Mouse (Mus musculus) cerebellum, adult 2 months (tissue): ENCODE data around the gene Atrnl1. TPM values are rescaled to one million over a fixed set of nuclear protein-coding genes. Genes with fewer than 3 reads are reported as not detected.
A peak's percentile ranks its signal among the peaks of the same experiment; 100 is the strongest.

Source experiments
- DNase-seq, 2 experiments: peaks; one replicate each; pipeline ENCODE4 v3.0.0; 2021
- H3K27ac ChIP-seq: fragments of 200-500 bp; 2 replicates; pipeline ENCODE4 v1.5.1; 2012; ENCODE audit warnings: low read length, control low read depth, inconsistent platforms; ENCODE audit not compliant: insufficient read depth
- H3K27me3 ChIP-seq: fragments of 200-500 bp; 2 replicates; pipeline ENCODE4 v1.6.1; 2012; ENCODE audit warnings: inconsistent platforms, mild to moderate bottlenecking, low read length, moderate library complexity; ENCODE audit not compliant: control insufficient read depth, insufficient read depth
- H3K4me1 ChIP-seq: fragments of 200-500 bp; 2 replicates; pipeline ENCODE4 v1.6.1; 2011; ENCODE audit warnings: low read length; ENCODE audit not compliant: control insufficient read depth, insufficient read depth
- H3K4me3 ChIP-seq: fragments of 200-500 bp; replicated peaks from 2 replicates; pipeline ENCODE3; 2011; ENCODE audit warnings: mild to moderate bottlenecking, low read depth, low read length, control low read depth; ENCODE audit not compliant: insufficient read depth
- CTCF ChIP-seq: fragments of 200-500 bp; IDR thresholded peaks from 2 replicates; pipeline ENCODE4 v1.5.1; 2011; ENCODE audit warnings: low read depth, mild to moderate bottlenecking, control low read depth, low read length, moderate library complexity, borderline replicate concordance; ENCODE audit not compliant: insufficient read depth
- POLR2A ChIP-seq: fragments of 200-500 bp; IDR thresholded peaks from 2 replicates; pipeline ENCODE4 v1.6.1; 2011; ENCODE audit warnings: low read length, control low read depth, borderline replicate concordance; ENCODE audit not compliant: insufficient read depth
- WGBS: fragments of 180-500 bp; shearing (Covaris S2); methylation state at CpG from one replicate; pipeline ENCODE4 v1.1.7; 2018; 5-methylcytosine and 5-hydroxymethylcytosine counted together
- polyA plus RNA-seq: library from polyadenylated mRNA; depleted of rRNA; stranded (reverse); fragments of >200 nt; gene quantifications from 2 replicates; pipeline ENCODE4 v1.2.3, GENCODE M21; 2012

Atrnl1 gene
- polyA plus RNA-seq, 1 experiment: 21.5 TPM

GRCm38 (mm10) chr19:57648202-57648943 lies 37.5 kb downstream of the Atrnl1 start:
- no peaks in the 10 kb centered on the region for H3K27me3 ChIP-seq
- no peak overlapping the region for H3K4me3 ChIP-seq
- TF ChIP-seq CTCF (no peak), POLR2A (no peak)
- H3K4me1 ChIP-seq: no peaks in the 10 kb centered on the region
- 95% methylated on average over 14 of the region's 14 CpGs for WGBS
- DNase-seq: no peak
- H3K27ac ChIP-seq: no peak overlapping the region

DNA sequence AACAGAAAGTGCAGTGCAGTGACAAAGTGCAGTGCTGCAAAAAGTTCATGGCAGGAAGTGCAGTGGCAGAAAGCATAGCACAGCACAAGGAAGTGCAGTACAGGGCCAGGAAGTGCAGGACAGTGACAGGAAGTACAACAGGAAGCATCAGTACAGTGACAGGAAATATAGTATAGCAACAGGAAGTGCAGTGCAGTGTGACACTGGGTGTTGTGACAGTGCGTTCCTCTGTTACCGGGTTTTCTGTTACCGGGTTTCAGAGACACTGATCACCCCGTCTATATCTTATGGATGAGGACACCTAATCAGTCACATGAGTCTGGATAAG lies 38.1 kb downstream of the Atrnl1 start:
- Histone ChIP-seq H3K4me1 (no peaks in the 10 kb centered on the region), H3K4me3 (no peak overlapping the region)
- WGBS: over 99% methylated on average over 4 of the region's 4 CpGs

DNA sequence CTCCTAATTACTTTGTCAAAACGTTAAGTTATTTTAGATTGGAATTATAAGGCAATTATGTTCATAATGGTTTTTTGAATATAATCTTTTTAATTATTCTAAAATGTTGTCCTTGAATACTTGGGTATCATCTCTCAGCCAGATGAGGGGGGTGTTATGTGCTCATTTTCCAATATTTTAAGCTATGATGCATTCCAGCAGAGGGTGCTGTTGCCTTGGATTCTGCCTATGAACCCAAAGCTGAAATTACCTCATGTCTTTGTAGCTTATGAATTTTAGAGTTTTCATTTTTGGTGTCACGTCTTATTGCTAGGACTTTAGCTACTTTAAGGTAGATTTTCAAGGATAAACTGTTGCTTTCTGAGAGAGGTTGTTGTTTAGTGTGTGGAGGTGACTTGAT lies 44.2 kb downstream of the Atrnl1 start:
- 63% methylated on average over 2 of the region's 2 CpGs for WGBS
- no peaks in the 10 kb centered on the region for H3K27me3 ChIP-seq
- DNase-seq: peak; percentile 26 to 45
- H3K27ac ChIP-seq: no peak overlapping the region
- H3K4me1 ChIP-seq: no peaks in the 10 kb centered on the region
- TF ChIP-seq POLR2A (no peak), CTCF (peak; percentile 53; the same call in 1 of the 2 replicates)
- no peak overlapping the region for H3K4me3 ChIP-seq

More for the DNA sequence above, 38.1 kb downstream of the Atrnl1 start:
- no peak for TF ChIP-seq CTCF
- TF ChIP-seq POLR2A: no peak
- H3K27me3 ChIP-seq: no peaks in the 10 kb centered on the region
- no peak overlapping the region for H3K27ac ChIP-seq
- DNase-seq: no peak

DNA sequence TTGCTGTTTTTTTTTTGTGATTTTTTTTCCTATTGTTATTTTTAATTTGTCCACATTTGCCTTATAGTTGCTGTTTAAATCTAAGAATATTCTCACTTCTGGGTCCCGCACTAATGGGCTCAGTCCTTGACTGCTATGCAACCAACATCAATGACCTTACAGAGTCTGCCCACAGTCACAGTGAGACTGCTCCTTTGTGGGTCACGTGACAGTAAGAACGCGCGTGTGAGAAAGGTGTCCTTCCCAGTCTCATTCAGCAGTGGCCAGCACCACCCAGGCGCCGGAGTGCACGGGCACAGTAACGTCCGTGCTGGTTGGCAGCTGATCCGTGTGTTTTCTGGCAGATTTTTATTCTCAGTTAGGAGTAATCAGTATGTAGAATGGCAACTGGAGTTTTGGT lies 44.7 kb downstream of the Atrnl1 start:
- no peaks in the 10 kb centered on the region for H3K4me1 ChIP-seq
- H3K4me3 ChIP-seq: no peak overlapping the region
- H3K27me3 ChIP-seq: no peaks in the 10 kb centered on the region
- DNase-seq: no peak
- WGBS: 47% methylated on average over 11 of the region's 11 CpGs
- TF ChIP-seq CTCF (no peak), POLR2A (no peak)
- H3K27ac ChIP-seq: no peak overlapping the region

GRCm38 (mm10) chr19:57657426-57658087 lies 46.7 kb downstream of the Atrnl1 start:
- H3K4me3 ChIP-seq: no peak overlapping the region
- no peaks in the 10 kb centered on the region for H3K4me1 ChIP-seq
- no peaks in the 10 kb centered on the region for H3K27me3 ChIP-seq
- TF ChIP-seq CTCF: no peak
- TF ChIP-seq POLR2A: no peak
- WGBS: 89% methylated on average over 12 of the region's 12 CpGs
- no peak for DNase-seq
- no peak overlapping the region for H3K27ac ChIP-seq

GRCm38 (mm10) chr19:57658111-57659091 lies 47.6 kb downstream of the Atrnl1 start:
- Histone ChIP-seq H3K4me3 (no peak overlapping the region), H3K4me1 (no peaks in the 10 kb centered on the region), H3K27me3 (no peaks in the 10 kb centered on the region), H3K27ac (no peak overlapping the region)
- TF ChIP-seq POLR2A: no peak
- no peak for TF ChIP-seq CTCF
- DNase-seq: no peak
- 96% methylated on average over 8 of the region's 8 CpGs for WGBS

- no peaks in the 10 kb centered on the region for H3K4me1 ChIP-seq
- H3K4me3 ChIP-seq: no peak overlapping the region
- H3K27me3 ChIP-seq: no peaks in the 10 kb centered on the region
- WGBS: 91% methylated on average over 9 of the region's 9 CpGs
- no peak for DNase-seq
- TF ChIP-seq CTCF: no peak
- TF ChIP-seq POLR2A: no peak
- H3K27ac ChIP-seq: no peak overlapping the region
Measured at GRCm38 (mm10) chr19:57667011-57667410, 56.2 kb downstream of the Atrnl1 start.

GRCm38 (mm10) chr19:57667946-57668345 lies 57.1 kb downstream of the Atrnl1 start:
- Histone ChIP-seq H3K27me3 (no peaks in the 10 kb centered on the region), H3K4me1 (no peaks in the 10 kb centered on the region), H3K4me3 (no peak overlapping the region), H3K27ac (no peak overlapping the region)
- no peak for DNase-seq
- 92% methylated on average over 10 of the region's 10 CpGs for WGBS
- TF ChIP-seq CTCF (no peak), POLR2A (no peak)
